ENCODE assay signal across 15 mouse cellular contexts in the genomic region with DNA sequence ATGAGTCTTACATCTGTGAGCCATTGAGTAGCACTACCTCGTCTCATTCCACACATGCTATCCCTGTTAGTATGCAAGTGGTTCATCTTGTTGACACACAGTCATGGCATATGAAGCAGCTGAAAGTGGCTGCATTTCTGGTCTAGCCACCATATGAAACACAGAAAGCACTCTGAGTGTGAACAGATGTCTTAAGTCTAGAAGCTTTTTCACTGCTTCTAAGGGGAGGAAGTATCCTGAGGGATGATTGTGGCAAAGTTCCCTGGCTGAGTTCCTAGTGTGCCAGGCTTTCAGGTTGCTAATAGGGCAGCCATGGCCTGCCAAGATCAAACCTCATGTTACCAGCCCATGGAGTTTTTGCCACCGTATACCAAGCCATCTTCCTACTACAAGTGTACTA.
A peak's percentile ranks its signal among the peaks of the same experiment; 100 is the strongest.
DNase-seq lines count a peak whose midpoint lies in the region; ATAC-seq and TF ChIP-seq lines count a peak whose summit lies in the region.
"Had no signal": no experiment of that assay in that cellular context is flagged by ENCODE, and none has a peak within 500 bp of the region (broad histone marks: within the 10 kb centered on the region; RNA-seq: fewer than 3 reads in every experiment).

No protein-coding gene starts in this region.

- H3K4me2 ChIP-seq in kidney, postnatal 0 days (ENCODE audit: low read length) = no peak overlapping the region
- no peak overlapping the region for H3K4me2 ChIP-seq in embryonic facial prominence, embryonic 15.5 days (replicated peaks)
- H3K4me2 ChIP-seq in midbrain, embryonic 11.5 days = no peak overlapping the region
- H3K4me2 ChIP-seq: forebrain, embryonic 15.5 days; midbrain, embryonic 12.5 days; neural tube, embryonic 12.5 days had no signal

- no peaks in the 10 kb centered on the region for H3K36me3 ChIP-seq in kidney, postnatal 0 days (ENCODE audit: insufficient read depth, low read length)
- H3K36me3 ChIP-seq in embryonic facial prominence, embryonic 15.5 days = no peaks in the 10 kb centered on the region
- H3K36me3 ChIP-seq in midbrain, embryonic 11.5 days (ENCODE audit: control insufficient read depth, insufficient read depth, low read length) = no peaks in the 10 kb centered on the region
- H3K36me3 ChIP-seq: forebrain, embryonic 15.5 days; midbrain, embryonic 12.5 days; neural tube, embryonic 12.5 days had no signal

- no peaks in the 10 kb centered on the region for H3K27me3 ChIP-seq in kidney, postnatal 0 days (ENCODE audit: insufficient read depth, low read length)
- no peaks in the 10 kb centered on the region for H3K27me3 ChIP-seq in embryonic facial prominence, embryonic 15.5 days
- H3K27me3 ChIP-seq in midbrain, embryonic 11.5 days (ENCODE audit: control insufficient read depth, insufficient read depth, low read length) = no peaks in the 10 kb centered on the region
- H3K27me3 ChIP-seq: forebrain, embryonic 15.5 days; midbrain, embryonic 12.5 days; neural tube, embryonic 12.5 days had no signal

- no peak overlapping the region for H3K9ac ChIP-seq in kidney, postnatal 0 days (ENCODE audit: low read depth, low read length)
- H3K9ac ChIP-seq in embryonic facial prominence, embryonic 15.5 days = no peak overlapping the region
- no peak overlapping the region for H3K9ac ChIP-seq in midbrain, embryonic 11.5 days (ENCODE audit: low read length)
- H3K9ac ChIP-seq: forebrain, embryonic 15.5 days; midbrain, embryonic 12.5 days; neural tube, embryonic 12.5 days had no signal

- ATAC-seq in kidney, postnatal 0 days (replicated peaks; ENCODE audit: low FRiP score, low read depth) = no peak
- no peak for ATAC-seq in embryonic facial prominence, embryonic 15.5 days (ENCODE audit: insufficient number of reproducible peaks, low FRiP score, low TSS enrichment, low read depth)
- no peak for ATAC-seq in midbrain, embryonic 11.5 days (ENCODE audit: low FRiP score)
- ATAC-seq: forebrain, embryonic 15.5 days; intestine, embryonic 16.5 days had no signal

- peak; percentile 59 for DNase-seq in adrenal gland, postnatal 14 days
- no peak for DNase-seq in adrenal gland, adult 18-20 months (ENCODE audit: low spot score in 2 of 2)
- no peak for DNase-seq in kidney, postnatal 0 days (ENCODE audit: low spot score)
- no peak for DNase-seq in kidney, postnatal 25 days
- DNase-seq in brain, adult 2 months (ENCODE audit: low read depth, low spot score) = peak; percentile 58
- no peak for DNase-seq in midbrain, embryonic 11.5 days (ENCODE audit: low spot score, missing footprints)
- DNase-seq in liver = no peak
- DNase-seq: heart, adult 18-20 months; heart, postnatal 4 days; retina, postnatal 1 day had no signal

- no peaks in the 10 kb centered on the region for H3K4me1 ChIP-seq in kidney, postnatal 0 days (replicated peaks; ENCODE audit: insufficient read depth, low read length)
- peaks cover 12% of the 10 kb centered on the region for H3K4me1 ChIP-seq in embryonic facial prominence, embryonic 15.5 days
- no peaks in the 10 kb centered on the region for H3K4me1 ChIP-seq in midbrain, embryonic 11.5 days (ENCODE audit: control insufficient read depth, insufficient read depth, low read length)
- H3K4me1 ChIP-seq: forebrain, embryonic 15.5 days; midbrain, embryonic 12.5 days; neural tube, embryonic 12.5 days had no signal

- H3K27ac ChIP-seq in kidney, postnatal 0 days = 0 out of 2 replicates have a peak overlapping the region, but pooled peaks have one; percentile 36
- H3K27ac ChIP-seq in embryonic facial prominence, embryonic 15.5 days (replicated peaks) = peak overlapping the region; percentile 41; the same call in 1 of the 2 replicates
- no peak overlapping the region for H3K27ac ChIP-seq in midbrain, embryonic 11.5 days (ENCODE audit: low read depth, low read length)
- H3K27ac ChIP-seq: forebrain, embryonic 15.5 days; midbrain, embryonic 12.5 days; neural tube, embryonic 12.5 days had no signal

- no peak for TF ChIP-seq CTCF in kidney, postnatal 0 days (IDR thresholded peaks at IDR 0.05; ENCODE audit: low read depth)

- no peak overlapping the region for H3K4me3 ChIP-seq in kidney, postnatal 0 days (replicated peaks; ENCODE audit: low read depth, low read length)
- no peak overlapping the region for H3K4me3 ChIP-seq in embryonic facial prominence, embryonic 15.5 days (replicated peaks)
- no peak overlapping the region for H3K4me3 ChIP-seq in midbrain, embryonic 11.5 days (ENCODE audit: low read depth, low read length)
- H3K4me3 ChIP-seq: forebrain, embryonic 15.5 days; midbrain, embryonic 12.5 days; neural tube, embryonic 12.5 days had no signal

- 78% methylated on average over 2 of the region's 2 CpGs for WGBS in kidney, postnatal 0 days
- 51% methylated on average over 2 of the region's 2 CpGs for WGBS in embryonic facial prominence, embryonic 15.5 days
- 90% methylated on average over 2 of the region's 2 CpGs for WGBS in midbrain, embryonic 11.5 days

- no peaks in the 10 kb centered on the region for H3K9me3 ChIP-seq in kidney, postnatal 0 days (replicated peaks; ENCODE audit: low read length)
- H3K9me3 ChIP-seq in embryonic facial prominence, embryonic 15.5 days (replicated peaks) = no peaks in the 10 kb centered on the region
- no peaks in the 10 kb centered on the region for H3K9me3 ChIP-seq in midbrain, embryonic 11.5 days (ENCODE audit: control insufficient read depth, low read length)
- H3K9me3 ChIP-seq: forebrain, embryonic 15.5 days; midbrain, embryonic 12.5 days; neural tube, embryonic 12.5 days had no signal

Comparison
In these comparisons a context has a peak if more than half of its experiments do, and no peak if none do; other contexts are left out.
1. DNase-seq: peak in adrenal gland, postnatal 14 days (single experiment) and brain, adult 2 months (single experiment); none in adrenal gland, adult 18-20 months (0 of 2), kidney, postnatal 0 days (single experiment), kidney, postnatal 25 days (0 of 2), midbrain, embryonic 11.5 days (single experiment) and liver (single experiment).